Mouse (Mus musculus): ENCODE data around the gene Acnat2.
"Not testable (repeated sequence)": the region's sequence is repeated elsewhere in the genome, so short reads cannot be mapped to it uniquely, and the experiment has no call there.

Acnat2 gene

GRCm38 (mm10) chr4:49407957-49408356, at the start of gene Acnat2:
Gene Acnat2 (minus strand): TSS chr4:49408151.
- not testable (repeated sequence) for DNase-seq (ENCODE audit: low spot score)

GRCm38 (mm10) chr4:49456171-49456570, 48.2 kb upstream of the Acnat2 start:
- no peak for DNase-seq (ENCODE audit: low spot score)

- DNase-seq (ENCODE audit: low spot score): no peak
These were observed 44.0 kb upstream of the Acnat2 start for GRCm38 (mm10) chr4:49451848-49452551.

GRCm38 (mm10) chr4:49451133-49451847, 43.3 kb upstream of the Acnat2 start:
- DNase-seq (ENCODE audit: low spot score): not testable (repeated sequence)

GRCm38 (mm10) chr4:49436968-49437367, 29.0 kb upstream of the Acnat2 start:
- DNase-seq (ENCODE audit: low spot score): not testable (repeated sequence)

GRCm38 (mm10) chr4:49410151-49410550, 2.2 kb upstream of the Acnat2 start:
- DNase-seq (ENCODE audit: low spot score): not testable (repeated sequence)

GRCm38 (mm10) chr4:49386873-49387272, 21.1 kb downstream of the Acnat2 start:
- no peak for DNase-seq (ENCODE audit: low spot score)

- DNase-seq (ENCODE audit: low spot score): not testable (repeated sequence)
These were observed 24.2 kb downstream of the Acnat2 start for GRCm38 (mm10) chr4:49383576-49384318.

- DNase-seq (ENCODE audit: low spot score): not testable (repeated sequence)
These were observed 39.9 kb downstream of the Acnat2 start for GRCm38 (mm10) chr4:49368046-49368445.

- no peak for DNase-seq (ENCODE audit: low spot score)
These were observed 50.9 kb downstream of the Acnat2 start for GRCm38 (mm10) chr4:49357097-49357496.

GRCm38 (mm10) chr4:49350470-49350869, 57.5 kb downstream of the Acnat2 start:
- DNase-seq (ENCODE audit: low spot score): no peak

GRCm38 (mm10) chr4:49348677-49349076, 59.3 kb downstream of the Acnat2 start:
- no peak for DNase-seq (ENCODE audit: low spot score)

GRCm38 (mm10) chr4:49348001-49348400, 60.0 kb downstream of the Acnat2 start:
- not testable (repeated sequence) for DNase-seq (ENCODE audit: low spot score)

- DNase-seq (ENCODE audit: low spot score): not testable (repeated sequence)
These were observed 67.9 kb downstream of the Acnat2 start for GRCm38 (mm10) chr4:49340091-49340490.

- DNase-seq (ENCODE audit: low spot score): not testable (repeated sequence)
These were observed 70.0 kb downstream of the Acnat2 start for GRCm38 (mm10) chr4:49337949-49338348.
